Mouse (Mus musculus) heart, adult 10 weeks (tissue): Measurements from ENCODE around the gene Ptprq. TPM values are rescaled to one million over a fixed set of nuclear protein-coding genes. Genes with fewer than 3 reads are reported as not detected.

Experiments
- polyA plus RNA-seq: library from polyadenylated mRNA; stranded (reverse); fragments of 350-450 nt; fragmentation: Illumina TruSeq; extraction: RNeasy Lipid Tissue Mini Kit (QIAGEN cat#74804); gene quantifications from one replicate; pipeline ENCODE4 v1.2.3, GENCODE M21; 2014; ENCODE audit warnings: low read depth, low replicate concordance

Ptprq gene
- polyA plus RNA-seq = not detected

GRCm38 (mm10) chr10:107719806-107720205 lies at the start of gene Ptprq:
Gene Ptprq (minus strand): TSS chr10:107720051.

GRCm38 (mm10) chr10:107494568-107494967 lies 225.3 kb downstream of the Ptprq start, which contains the start of gene Myf6:
Gene Myf6 (minus strand): TSS chr10:107494737.

GRCm38 (mm10) chr10:107485870-107486269 lies 234.0 kb downstream of the Ptprq start, which contains the start of gene Myf5:
Gene Myf5 (minus strand): TSS chr10:107486134.

Other genes starting within 250 kb of the Ptprq start
- not detected for gene Myf5, start 233.9 kb downstream of the Ptprq start, polyA plus RNA-seq
- gene Myf6, start 225.3 kb downstream of the Ptprq start, polyA plus RNA-seq = not detected
- 0.18 TPM for gene Otogl, start 192.1 kb upstream of the Ptprq start, polyA plus RNA-seq